Mouse (Mus musculus) hindbrain, postnatal 0 days (tissue): Measurements from ENCODE around the gene Snrnp35. TPM values are rescaled to one million over a fixed set of nuclear protein-coding genes. Genes with fewer than 3 reads are reported as not detected.
A peak's percentile ranks its signal among the peaks of the same experiment; 100 is the strongest.

Experiments
- ATAC-seq: fragments of 200-750 bp; cut with Nextera tagmentation; 2 replicates; pipeline ENCODE4 v1.8.0; 2017; ENCODE audit warnings: mild to moderate bottlenecking, moderate TSS enrichment, moderate library complexity
- DNase-seq: peaks from one replicate; pipeline ENCODE4 v3.0.0-alpha.2; 2015; ENCODE audit warnings: low spot score
- H3K27ac ChIP-seq: fragments of 300-500 bp; sonication (generic); 2 replicates; pipeline ENCODE4 v1.5.1; 2014; ENCODE audit warnings: mild to moderate bottlenecking
- H3K27me3 ChIP-seq: fragments of 300-500 bp; sonication (generic); 2 replicates; pipeline ENCODE4 v1.6.1; 2014; ENCODE audit warnings: low read length, mixed read lengths; ENCODE audit not compliant: insufficient read depth
- H3K36me3 ChIP-seq: fragments of 300-500 bp; sonication (generic); 2 replicates; pipeline ENCODE4 v1.6.1; 2014; ENCODE audit warnings: low read length, mixed read lengths; ENCODE audit not compliant: insufficient read depth
- H3K4me1 ChIP-seq: fragments of 300-500 bp; sonication (generic); 2 replicates; pipeline ENCODE4 v1.6.1; 2014; ENCODE audit warnings: antibody characterized with exemption, low read length, mixed read lengths; ENCODE audit not compliant: insufficient read depth
- H3K4me2 ChIP-seq: fragments of 300-500 bp; sonication (generic); 2 replicates; pipeline ENCODE4 v1.6.1; 2014; ENCODE audit warnings: low read depth, mild to moderate bottlenecking, low read length, moderate library complexity, mixed read lengths
- H3K4me3 ChIP-seq: fragments of 300-500 bp; sonication (generic); 2 replicates; pipeline ENCODE4 v1.5.1; 2014; ENCODE audit warnings: low read length
- H3K9ac ChIP-seq: fragments of 300-500 bp; sonication (generic); replicated peaks from 2 replicates; pipeline ENCODE4 v1.6.1; 2014; ENCODE audit warnings: mild to moderate bottlenecking, low read length, moderate library complexity, mixed read lengths
- H3K9me3 ChIP-seq: fragments of 300-500 bp; sonication (generic); 2 replicates; pipeline ENCODE4 v1.6.1; 2016; ENCODE audit warnings: low read length, mixed read lengths
- CTCF ChIP-seq: IDR thresholded peaks from 2 replicates; pipeline ENCODE4 v1.5.1; 2016; ENCODE audit warnings: antibody characterized with exemption, control low read depth, low read depth
- WGBS: fragments of 180-500 bp; shearing (Covaris S2); extraction: QIAGEN DNeasy Blood & Tissue Kit; methylation state at CpG from one replicate; pipeline ENCODE4 v1.1.7; 2014; 5-methylcytosine and 5-hydroxymethylcytosine counted together
- polyA plus RNA-seq: library from polyadenylated mRNA; unstranded; fragments of >200 nt; fragmentation: Nextera tagmentation; extraction: Ambion mirVana; gene quantifications from 2 replicates; pipeline ENCODE4 v1.2.1, GENCODE M21; 2015
- total RNA-seq: library from RNA; depleted of rRNA; stranded (reverse); fragments of >200 nt; gene quantifications from 2 replicates; pipeline ENCODE4 v1.2.3, GENCODE M21; 2014

Snrnp35 gene
- total and polyA plus RNA-seq, 2 experiments from 2014 or later: 4.0 to 13.9 TPM

DNA sequence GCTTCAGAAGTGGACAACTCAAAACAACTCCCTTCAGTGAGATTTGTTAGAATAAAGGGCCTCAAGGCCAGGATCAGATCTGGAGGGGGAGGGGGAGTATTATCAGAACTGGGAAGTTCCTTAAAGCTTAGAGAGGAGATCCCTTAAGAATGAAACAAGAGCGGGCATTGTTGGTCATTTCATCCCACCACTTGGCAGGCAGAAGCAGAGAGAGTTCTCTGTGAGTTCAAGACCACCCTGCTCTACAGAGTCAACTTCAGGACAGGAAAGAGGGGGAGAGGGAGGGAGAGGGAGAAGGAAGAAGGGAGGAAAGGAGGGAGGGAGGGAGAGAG lies 4.1 kb upstream of the Snrnp35 start:
- Histone ChIP-seq H3K27ac (peak overlapping the region; percentile 65; the same call in 1 of the 2 replicates), H3K36me3 (no peaks in the 10 kb centered on the region), H3K4me3 (0 out of 2 replicates have a peak overlapping the region, but pooled peaks have one; percentile 73)

DNA sequence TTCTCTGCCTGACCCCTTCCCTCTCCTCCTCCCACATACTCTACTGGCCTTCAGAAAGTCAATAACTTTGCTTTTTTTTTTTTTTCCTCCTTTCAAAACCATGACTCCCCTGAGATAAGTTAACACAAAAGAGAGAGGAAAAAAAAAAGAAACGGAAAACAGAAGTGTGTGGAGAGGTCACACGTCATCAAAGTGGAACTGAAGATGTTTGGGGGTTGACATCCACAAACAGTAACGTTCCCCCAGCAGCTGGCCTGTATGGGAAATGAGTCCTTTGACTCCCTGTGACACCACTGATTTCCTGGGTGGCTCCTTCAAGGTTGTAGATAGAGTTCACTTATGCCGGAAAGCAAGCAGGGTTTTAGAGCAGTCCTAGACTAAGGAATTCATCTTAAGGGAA lies 2.8 kb upstream of the Snrnp35 start:
- H3K36me3 ChIP-seq: no peaks in the 10 kb centered on the region
- H3K9me3 ChIP-seq: no peaks in the 10 kb centered on the region
- TF ChIP-seq CTCF: no peak
- H3K27me3 ChIP-seq: no peaks in the 10 kb centered on the region
- no peak overlapping the region for H3K27ac ChIP-seq
- no peak overlapping the region for H3K9ac ChIP-seq
- ATAC-seq (no peak), DNase-seq (no peak)
- H3K4me1 ChIP-seq: peaks cover 13% of the 10 kb centered on the region
- 59% methylated on average over 4 of the region's 4 CpGs for WGBS
- H3K4me3 ChIP-seq: no peak overlapping the region
- no peak overlapping the region for H3K4me2 ChIP-seq

More for the DNA sequence above, 4.1 kb upstream of the Snrnp35 start:
- TF ChIP-seq CTCF: no peak
- H3K4me1 ChIP-seq: peaks cover 13% of the 10 kb centered on the region
- peak overlapping the region; percentile 82 for H3K4me2 ChIP-seq
- H3K9ac ChIP-seq: no peak overlapping the region
- H3K27me3 ChIP-seq: no peaks in the 10 kb centered on the region
- WGBS: 88% methylated on average over 1 of the region's 1 CpGs
- ATAC-seq (no peak), DNase-seq (no peak)
- H3K9me3 ChIP-seq: no peaks in the 10 kb centered on the region

DNA sequence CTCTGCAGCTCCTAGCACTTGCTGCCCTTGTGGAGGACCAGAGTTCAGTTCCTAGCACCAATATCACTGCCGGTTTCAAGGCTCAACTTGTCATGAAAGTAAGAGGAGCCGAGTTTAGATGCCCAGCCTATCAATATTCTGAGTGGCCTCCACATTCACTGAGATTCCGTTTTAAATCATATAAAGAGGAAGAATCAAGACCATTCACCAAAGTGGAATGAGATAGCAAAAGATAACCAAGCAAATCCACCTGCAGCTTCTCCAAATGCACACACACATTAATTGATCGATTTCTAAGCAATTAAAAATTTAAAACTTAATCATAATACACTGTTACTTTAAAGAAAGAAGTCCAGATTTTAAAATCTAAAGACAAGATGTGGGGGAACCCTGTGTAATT lies 1.2 kb upstream of the Snrnp35 start:
- no peak overlapping the region for H3K9ac ChIP-seq
- WGBS: 92% methylated on average over 4 of the region's 4 CpGs
- H3K27ac ChIP-seq: no peak overlapping the region
- ATAC-seq (no peak), DNase-seq (no peak)
- no peak for TF ChIP-seq CTCF
- H3K27me3 ChIP-seq: no peaks in the 10 kb centered on the region
- H3K4me1 ChIP-seq: peaks cover 10% of the 10 kb centered on the region
- no peaks in the 10 kb centered on the region for H3K36me3 ChIP-seq
- no peak overlapping the region for H3K4me3 ChIP-seq
- H3K9me3 ChIP-seq: no peaks in the 10 kb centered on the region
- H3K4me2 ChIP-seq: no peak overlapping the region

DNA sequence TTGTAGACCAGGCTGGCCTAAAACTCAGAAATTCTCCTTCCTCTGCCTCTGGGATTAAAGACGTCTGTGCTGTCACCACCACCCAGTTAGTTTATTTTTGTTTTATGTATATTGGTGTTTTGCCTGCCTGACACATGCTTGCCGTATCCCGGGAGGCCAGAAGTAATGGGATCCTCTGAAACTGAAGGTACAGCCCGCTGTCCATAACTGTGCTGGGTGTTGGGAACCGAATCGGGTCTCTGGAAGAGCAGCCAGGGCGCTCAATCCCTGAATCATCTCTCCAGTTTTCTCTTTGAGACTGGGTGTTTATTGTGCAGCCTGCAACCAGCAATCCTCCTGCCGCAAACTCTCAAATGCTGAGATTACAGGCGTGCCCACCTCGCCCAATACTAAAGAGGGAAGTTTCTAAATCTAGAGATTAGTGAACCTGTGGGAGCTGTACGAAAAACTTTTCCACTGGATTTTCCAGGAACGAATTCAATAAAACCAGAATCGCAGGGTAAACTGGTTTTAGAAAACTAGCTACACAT lies 433 bp upstream of the Snrnp35 start:
- no peaks in the 10 kb centered on the region for H3K36me3 ChIP-seq
- H3K9me3 ChIP-seq: no peaks in the 10 kb centered on the region
- peak overlapping the region; percentile 79 for H3K4me2 ChIP-seq
- H3K27ac ChIP-seq: peak overlapping the region; percentile 98
- H3K4me1 ChIP-seq: peaks cover 5% of the 10 kb centered on the region
- peak overlapping the region; percentile 70 for H3K9ac ChIP-seq
- WGBS: 8% methylated on average over 13 of the region's 13 CpGs
- DNase-seq: no peak
- ATAC-seq: no peak
- no peaks in the 10 kb centered on the region for H3K27me3 ChIP-seq
- H3K4me3 ChIP-seq: peak overlapping the region; percentile 68
- no peak for TF ChIP-seq CTCF

DNA sequence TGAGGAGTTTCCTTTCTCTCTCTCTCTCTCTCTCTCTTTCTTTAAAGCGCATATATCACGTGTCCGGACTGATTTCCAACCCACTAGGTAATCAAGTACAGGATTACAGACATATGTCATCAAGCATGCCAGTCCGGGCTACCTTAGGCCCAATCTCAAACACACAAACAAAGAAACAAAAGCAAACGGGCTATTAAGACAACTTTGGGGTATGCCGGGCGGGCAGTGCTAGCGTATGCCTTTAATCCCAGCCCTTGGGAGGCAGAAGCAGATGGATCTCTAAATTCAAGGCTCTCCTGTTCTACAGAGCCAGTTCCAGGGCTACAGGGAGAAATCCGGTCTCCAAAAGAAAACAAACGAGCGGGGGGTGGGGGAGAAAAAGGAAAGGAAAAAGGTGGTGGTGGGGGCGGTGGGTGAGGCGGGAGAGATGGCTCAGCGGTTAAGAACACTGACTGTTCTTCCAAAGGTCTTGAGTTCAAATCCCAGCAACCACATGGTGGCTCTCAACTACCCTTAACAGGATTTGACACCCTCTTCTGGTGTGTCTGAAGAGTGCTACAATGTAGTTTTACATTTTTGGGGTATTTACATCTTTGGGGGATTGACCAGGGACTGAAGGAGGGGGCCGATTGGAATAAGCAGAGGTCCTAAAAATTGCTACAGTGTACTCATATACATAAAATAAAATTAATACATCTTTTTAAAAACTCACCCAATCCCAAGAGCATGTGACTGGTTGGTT lies 892 bp downstream of the Snrnp35 start:
- DNase-seq (no peak), ATAC-seq (peak; percentile 66)
- Histone ChIP-seq H3K27ac (peak overlapping the region; percentile 98), H3K4me3 (peak overlapping the region; percentile 68), H3K4me2 (peak overlapping the region; percentile 79), H3K9me3 (no peaks in the 10 kb centered on the region), H3K9ac (peak overlapping the region; percentile 70), H3K4me1 (peaks cover under 1% of the 10 kb centered on the region; the same call in 1 of the 2 replicates), H3K36me3 (no peaks in the 10 kb centered on the region), H3K27me3 (no peaks in the 10 kb centered on the region)
- WGBS: 8% methylated on average over 15 of the region's 15 CpGs
- TF ChIP-seq CTCF: 0 out of 2 replicates have a peak, but pooled peaks have one; percentile 14

DNA sequence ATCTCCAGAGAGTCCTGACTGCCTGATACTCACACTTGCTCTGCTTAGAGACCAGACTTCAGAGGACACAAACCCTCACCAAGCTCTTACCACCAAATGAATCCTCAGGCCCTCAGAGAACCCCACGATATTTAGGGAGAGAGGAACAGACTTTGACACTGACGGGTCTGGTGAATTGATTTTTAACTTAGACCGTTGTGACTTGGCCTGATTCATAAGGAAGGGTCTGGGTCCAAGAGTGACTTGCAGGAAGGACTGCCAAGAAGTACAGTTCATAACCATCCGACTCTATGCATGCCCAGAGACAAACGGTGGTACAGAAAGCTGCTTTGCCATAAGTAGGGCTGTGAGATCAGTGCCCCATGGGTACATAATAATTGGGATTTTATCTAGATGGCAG lies 2.7 kb downstream of the Snrnp35 start:
- DNase-seq (no peak), ATAC-seq (no peak)
- Histone ChIP-seq H3K27ac (no peak overlapping the region), H3K9me3 (no peaks in the 10 kb centered on the region), H3K27me3 (no peaks in the 10 kb centered on the region), H3K36me3 (no peaks in the 10 kb centered on the region; the same call in 1 of the 2 replicates), H3K4me1 (no peaks in the 10 kb centered on the region), H3K4me3 (no peak overlapping the region), H3K4me2 (no peak overlapping the region), H3K9ac (no peak overlapping the region)
- TF ChIP-seq CTCF: no peak
- WGBS: 87% methylated on average over 5 of the region's 5 CpGs

DNA sequence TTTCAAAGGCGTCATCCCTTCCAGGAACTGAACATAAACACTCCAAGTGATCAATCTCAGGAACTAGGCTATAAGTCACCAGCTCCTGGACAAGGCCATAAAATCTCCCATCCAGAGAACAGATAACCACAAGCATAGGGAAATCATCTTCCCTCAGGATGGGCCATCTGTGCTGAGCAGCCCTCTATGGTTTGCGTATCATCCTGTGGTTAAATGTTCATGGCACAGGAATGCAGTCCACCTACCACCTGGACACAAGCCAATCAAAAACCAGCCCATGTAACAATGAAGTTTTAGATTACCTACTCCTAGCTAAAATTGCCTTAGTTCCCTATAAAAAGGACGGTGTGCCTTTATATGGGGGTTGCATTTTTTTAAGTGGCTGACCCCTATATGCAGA lies 6.0 kb downstream of the Snrnp35 start:
- Histone ChIP-seq H3K27me3 (no peaks in the 10 kb centered on the region), H3K9me3 (no peaks in the 10 kb centered on the region), H3K4me1 (no peaks in the 10 kb centered on the region), H3K27ac (no peak overlapping the region), H3K4me3 (no peak overlapping the region), H3K9ac (no peak overlapping the region), H3K4me2 (no peak overlapping the region), H3K36me3 (peaks cover 4% of the 10 kb centered on the region; the same call in 1 of the 2 replicates)
- WGBS: 94% methylated on average over 3 of the region's 3 CpGs
- TF ChIP-seq CTCF: no peak
- no peak for ATAC-seq
- DNase-seq: no peak
